Mouse (Mus musculus) myocyte (in vitro differentiated cells): ENCODE data around the gene Hrh2.

Experiments
- CEBPB ChIP-seq: IDR thresholded peaks from 2 replicates; pipeline ENCODE4 v1.6.1; 2011; ENCODE audit warnings: mild to moderate bottlenecking, moderate library complexity; ENCODE audit not compliant: poor library complexity, insufficient read depth, severe bottlenecking
- E2F4 ChIP-seq: IDR thresholded peaks from one replicate; pipeline ENCODE4 v1.6.1; 2011; ENCODE audit warnings: mild to moderate bottlenecking, control low read depth, moderate library complexity; ENCODE audit not compliant: insufficient read depth
- POLR2A ChIP-seq: IDR thresholded peaks from one replicate; pipeline ENCODE4 v1.6.1; 2011; ENCODE audit warnings: low read depth, mild to moderate bottlenecking, control low read depth, moderate library complexity; ENCODE audit not compliant: insufficient read length
- SRF ChIP-seq: IDR thresholded peaks from one replicate; pipeline ENCODE4 v1.6.1; 2011; ENCODE audit warnings: low read depth; ENCODE audit not compliant: control insufficient read depth, insufficient read length
- TCF12 ChIP-seq: IDR thresholded peaks from one replicate; pipeline ENCODE4 v1.6.1; 2011; ENCODE audit warnings: mild to moderate bottlenecking, control low read depth; ENCODE audit not compliant: poor library complexity, insufficient read depth, severe bottlenecking
- TCF3 ChIP-seq: IDR thresholded peaks from one replicate; pipeline ENCODE4 v1.6.1; 2011; ENCODE audit warnings: low read depth, control low read depth; ENCODE audit not compliant: insufficient read length
- USF1 ChIP-seq: IDR thresholded peaks from one replicate; pipeline ENCODE4 v1.6.1; 2011; ENCODE audit warnings: low read depth, mild to moderate bottlenecking, control low read depth, moderate library complexity

- TF ChIP-seq POLR2A: no peak
- no peak for TF ChIP-seq TCF3
- no peak for TF ChIP-seq USF1
- no peak for TF ChIP-seq SRF
- no peak for TF ChIP-seq TCF12
- TF ChIP-seq CEBPB: no peak
- TF ChIP-seq E2F4: no peak
Observed at GRCm38 (mm10) chr13:54178647-54179046, 13.3 kb upstream of the Hrh2 start.
